Mouse (Mus musculus) thymus, adult 2 months (tissue): ENCODE data around the gene Itga1.

Experiments
- CTCF ChIP-seq: fragments of 200-500 bp; IDR thresholded peaks from 2 replicates; pipeline ENCODE4 v1.5.1; 2012; ENCODE audit warnings: mild to moderate bottlenecking, control low read depth, low read length, moderate library complexity, borderline replicate concordance; ENCODE audit not compliant: control insufficient read depth, poor library complexity, insufficient read depth; ENCODE audit errors: extremely low read depth
- POLR2A ChIP-seq: fragments of 200-500 bp; IDR thresholded peaks from 2 replicates; pipeline ENCODE4 v1.6.1; 2012; ENCODE audit warnings: mild to moderate bottlenecking, low read length, control low read depth, moderate library complexity; ENCODE audit not compliant: control insufficient read depth, poor library complexity, insufficient read depth; ENCODE audit errors: extremely low read depth

- TF ChIP-seq CTCF (no peak), POLR2A (no peak)
Observed at GRCm38 (mm10) chr13:115118195-115118594, 16.4 kb upstream of the Itga1 start.
